Mouse (Mus musculus): ENCODE measurements around the gene Ermn.

Ermn gene

DNA sequence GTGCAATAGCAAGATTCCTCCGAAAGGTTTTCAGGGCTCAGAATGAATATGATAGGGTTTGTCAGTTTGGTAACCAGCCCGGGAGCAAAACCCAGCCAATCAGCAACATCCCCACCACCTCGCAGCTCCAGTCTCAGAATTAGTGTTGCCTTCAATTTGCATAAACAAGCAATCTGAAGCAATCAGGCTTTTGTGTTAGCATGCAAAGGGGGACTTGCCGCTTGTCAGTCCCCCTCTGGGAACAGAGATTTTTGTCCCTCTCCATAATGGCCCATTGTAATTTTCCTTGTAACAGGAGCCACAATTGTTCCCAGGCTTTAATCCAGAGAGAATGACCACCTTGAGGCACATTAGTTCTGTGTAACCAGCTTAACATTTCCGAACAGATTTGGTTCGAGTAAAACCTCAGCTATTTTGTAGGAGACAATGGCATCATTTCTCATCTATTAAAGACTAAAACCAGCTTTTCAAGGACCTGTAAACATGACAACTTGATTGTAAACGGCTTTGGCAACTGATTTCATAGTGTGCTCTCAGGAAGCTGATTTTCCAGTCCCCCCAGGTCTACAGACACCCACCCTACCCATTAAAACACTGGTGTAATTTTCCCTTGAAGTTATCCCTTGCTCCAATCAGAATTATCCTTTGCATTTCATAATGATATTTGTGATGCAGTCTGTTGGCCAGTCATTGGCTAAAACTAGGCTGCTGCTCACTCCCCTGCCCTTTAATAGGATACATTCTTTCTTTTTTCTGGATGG lies at the start of gene Ermn:
Ermn (minus strand) TSS at position 44 of the 761 bp plus-strand sequence.
- DNase-seq (ENCODE audit: low spot score in 2 of 2): no peak

DNA sequence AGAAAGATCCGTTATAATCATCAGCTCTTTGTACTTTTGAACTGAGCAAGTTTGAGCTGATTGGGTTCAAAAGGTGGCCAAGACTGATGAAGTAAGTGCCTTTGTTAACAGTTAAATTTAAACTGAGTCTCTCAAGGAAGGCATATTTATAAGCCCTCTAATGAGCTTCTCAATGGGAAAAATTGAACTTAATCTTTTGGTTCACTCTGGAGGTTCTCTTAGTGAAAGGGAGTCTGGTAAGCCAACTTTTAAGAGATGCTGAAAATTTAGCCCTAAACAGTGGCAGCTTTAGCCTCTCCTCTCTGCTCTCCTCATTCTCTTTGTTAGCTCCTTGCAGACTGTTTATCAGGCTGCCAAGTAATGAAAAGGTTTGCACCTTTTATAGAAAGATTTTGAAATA lies 42.2 kb upstream of the Ermn start:
- DNase-seq (ENCODE audit: low spot score in 2 of 2): no peak

DNA sequence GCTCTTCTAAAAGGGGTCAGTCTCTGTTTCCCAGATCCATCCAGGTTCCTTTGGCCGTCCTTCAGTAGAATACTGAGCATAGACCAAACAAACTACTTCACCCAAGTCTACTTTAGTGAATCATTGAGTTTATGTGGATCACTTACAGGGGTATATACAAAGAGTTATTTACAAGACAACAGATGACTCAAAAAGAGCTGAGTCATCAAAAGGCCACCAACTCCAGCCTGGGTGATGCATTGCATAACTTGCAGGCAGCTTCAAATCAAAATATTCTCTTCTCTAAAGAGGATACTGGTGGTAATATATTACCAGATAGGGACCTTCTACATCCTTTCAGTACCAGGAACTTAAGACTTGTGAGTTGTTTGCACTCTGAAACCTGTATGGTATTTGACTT lies 33.8 kb upstream of the Ermn start:
- no peak for DNase-seq (ENCODE audit: low spot score in 2 of 2)

DNA sequence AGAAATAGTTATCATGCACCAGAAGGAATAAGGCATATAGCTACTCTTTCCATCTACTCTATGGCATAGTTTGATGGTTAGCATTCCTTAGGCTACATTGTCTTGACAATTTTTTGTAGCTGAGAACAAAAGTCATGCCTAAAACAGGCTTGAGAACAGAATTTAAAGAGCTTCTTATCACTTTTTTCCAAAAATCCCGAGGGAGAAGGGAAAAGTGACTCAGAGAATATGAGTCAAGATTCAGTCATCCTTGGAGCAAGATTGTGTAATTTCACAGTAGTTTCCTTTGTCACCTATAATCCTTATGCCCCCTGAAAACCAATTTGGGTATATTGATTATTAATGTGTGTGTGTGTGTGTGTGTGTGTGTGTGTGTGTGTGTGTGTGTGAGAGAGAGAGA lies 27.2 kb upstream of the Ermn start:
- no peak for DNase-seq (ENCODE audit: low spot score in 2 of 2)

DNA sequence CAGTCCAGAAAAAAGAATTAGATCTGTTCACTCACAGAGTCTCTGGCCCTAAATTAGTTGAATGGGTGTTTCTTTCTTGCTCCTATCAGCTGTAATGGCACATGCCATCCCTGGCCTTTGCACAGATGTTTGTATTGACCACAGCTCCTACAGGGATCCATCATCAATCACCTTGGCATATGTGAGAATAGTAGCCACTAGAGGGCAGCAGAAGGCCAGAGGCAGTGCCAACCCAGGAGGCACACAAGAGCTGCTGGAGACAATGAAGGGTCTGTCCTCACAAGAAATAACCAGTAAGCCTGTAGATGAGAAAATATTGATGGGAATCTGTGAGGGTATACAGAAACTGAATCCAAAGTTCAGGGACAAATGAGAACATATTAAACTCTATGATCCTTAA lies 2.7 kb upstream of the Ermn start:
- DNase-seq (ENCODE audit: low spot score in 2 of 2): peak; percentile 71

DNA sequence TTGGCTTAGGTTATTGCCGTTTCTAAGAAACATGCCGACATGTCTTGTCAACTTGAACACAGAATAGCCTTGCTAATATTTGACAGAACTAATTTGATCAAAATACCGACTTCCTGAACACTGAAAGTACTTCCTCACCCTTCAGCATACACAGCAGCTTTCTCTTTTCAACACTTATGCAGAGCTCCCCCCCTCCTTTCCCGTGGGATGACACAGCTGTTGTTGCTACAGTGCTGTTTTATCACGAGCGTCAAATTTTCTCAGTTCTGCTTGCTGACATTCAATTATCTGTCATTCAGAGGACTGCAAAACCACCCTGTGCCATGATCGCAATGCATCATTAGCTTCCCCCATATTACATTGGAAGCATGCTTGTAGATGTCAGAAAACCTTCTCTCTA lies 10.8 kb downstream of the Ermn start:
- peak; percentile 52 to 59 for DNase-seq (ENCODE audit: low spot score in 2 of 2)

DNA sequence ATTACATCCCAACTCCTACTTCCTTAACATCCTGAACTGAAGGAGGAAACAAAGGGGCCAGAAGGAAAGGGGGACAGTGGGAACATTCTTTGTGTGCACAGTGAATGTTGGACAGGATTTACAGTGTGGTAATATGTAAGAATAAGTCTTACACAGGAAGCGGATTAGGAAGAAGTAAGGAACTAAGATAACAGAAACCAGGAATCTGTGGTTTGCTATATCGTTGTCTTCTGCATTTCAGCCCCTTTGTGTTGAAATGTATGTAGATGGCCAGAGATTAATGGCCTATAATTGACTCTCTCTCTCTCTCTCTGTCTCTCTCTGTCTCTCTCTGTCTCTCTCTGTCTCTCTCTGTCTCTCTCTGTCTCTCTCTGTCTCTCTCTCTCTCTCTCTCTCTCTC lies 15.7 kb downstream of the Ermn start:
- no peak for DNase-seq (ENCODE audit: low spot score in 2 of 2)

DNA sequence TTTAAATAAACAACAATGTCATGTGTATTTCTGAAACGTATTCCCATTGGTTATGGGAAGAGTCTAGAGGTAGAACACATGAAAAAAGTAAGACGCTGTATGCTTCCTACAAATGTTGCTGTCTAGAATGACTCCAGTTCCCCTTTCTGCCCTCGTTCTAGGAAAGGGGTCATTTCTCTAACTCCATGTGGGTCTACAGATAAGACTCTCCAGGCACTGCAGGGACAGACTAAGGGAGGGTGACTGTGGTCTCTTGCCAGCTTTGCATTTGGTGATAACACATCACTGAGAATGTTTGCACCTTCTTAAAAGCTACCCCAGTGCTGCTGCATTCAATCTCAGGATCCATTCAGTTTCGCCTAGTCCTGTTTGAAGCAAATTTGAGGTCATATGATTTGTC lies 17.0 kb downstream of the Ermn start:
- DNase-seq (ENCODE audit: low spot score in 2 of 2): no peak

DNA sequence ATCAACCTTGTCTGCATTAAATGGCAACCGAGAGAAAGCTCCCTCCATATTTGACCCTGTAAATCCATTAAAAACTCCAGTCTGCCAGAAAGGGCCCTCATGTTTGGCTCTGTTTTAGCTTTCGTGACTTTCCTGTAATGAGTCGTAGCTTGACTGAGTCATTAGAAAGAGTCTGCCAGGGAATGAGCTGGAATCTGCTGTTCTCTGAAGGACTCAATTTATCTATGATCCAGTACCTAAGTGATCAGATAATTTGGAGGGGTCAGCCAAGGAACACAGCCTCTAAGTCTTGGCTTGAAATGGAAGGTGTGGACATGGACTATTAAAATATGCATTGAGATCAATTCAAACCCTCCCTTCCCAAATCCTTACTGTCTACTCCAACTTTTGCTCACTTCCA lies 21.2 kb downstream of the Ermn start:
- DNase-seq (ENCODE audit: low spot score in 2 of 2): no peak

DNA sequence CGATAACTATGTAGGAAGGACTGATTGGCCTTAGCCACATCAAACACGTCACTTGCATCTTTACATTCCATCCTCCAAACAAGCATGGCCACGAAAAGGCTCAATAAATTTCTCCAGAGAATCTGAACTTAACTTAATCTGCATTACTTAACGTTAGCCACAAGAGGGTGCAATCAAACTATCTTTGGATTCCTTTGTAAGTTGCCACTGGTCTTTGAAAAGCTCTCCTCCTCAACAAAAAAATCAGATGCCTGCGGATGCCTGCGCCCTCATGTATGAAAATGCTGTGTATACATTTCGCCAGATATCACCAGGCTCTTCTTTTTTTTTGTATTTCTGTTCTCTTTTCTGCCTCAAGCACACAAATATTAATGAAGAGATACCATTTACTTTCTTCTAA lies 23.3 kb downstream of the Ermn start:
- peak in 1 of 2 experiments; percentile 15 for DNase-seq (ENCODE audit: low spot score in 2 of 2)

DNA sequence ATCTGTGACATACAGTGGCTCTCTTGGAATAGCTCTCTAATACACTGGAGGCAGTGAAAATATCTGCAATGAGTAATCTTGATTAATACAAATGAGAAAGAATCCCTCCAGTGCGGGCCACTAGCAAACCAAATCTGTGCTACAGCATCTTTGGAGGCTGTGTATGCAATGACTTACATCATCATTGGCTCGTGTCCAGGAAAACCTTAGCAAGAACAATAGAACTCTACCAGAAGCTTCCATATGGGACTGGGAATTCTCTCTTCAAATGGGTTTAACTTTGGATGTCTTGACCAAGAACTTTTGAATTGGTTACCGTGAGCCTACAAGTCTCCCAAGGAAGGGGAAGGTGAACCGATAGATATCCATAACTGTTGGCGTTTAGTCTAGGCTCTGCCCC lies 25.9 kb downstream of the Ermn start:
- no peak for DNase-seq (ENCODE audit: low spot score in 2 of 2)

DNA sequence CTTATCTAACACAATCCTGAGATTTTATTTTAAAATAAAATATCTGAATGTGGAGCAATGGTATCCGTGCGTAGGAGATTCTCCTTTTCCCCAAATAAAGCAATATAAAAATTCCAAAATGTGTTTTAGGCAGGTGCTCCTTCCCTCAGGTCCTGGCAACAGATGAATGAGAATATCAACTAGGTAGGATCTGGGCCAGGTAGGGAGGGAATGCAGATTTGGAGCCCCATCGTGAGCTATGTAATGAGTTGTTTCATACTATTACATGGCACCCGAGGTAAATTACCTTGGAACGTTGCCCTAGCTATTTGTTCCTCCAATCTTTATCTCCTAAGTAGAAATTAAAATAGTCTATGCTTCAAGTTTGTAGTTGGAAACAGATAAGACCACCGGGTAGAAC lies 29.1 kb downstream of the Ermn start:
- no peak for DNase-seq (ENCODE audit: low spot score in 2 of 2)

DNA sequence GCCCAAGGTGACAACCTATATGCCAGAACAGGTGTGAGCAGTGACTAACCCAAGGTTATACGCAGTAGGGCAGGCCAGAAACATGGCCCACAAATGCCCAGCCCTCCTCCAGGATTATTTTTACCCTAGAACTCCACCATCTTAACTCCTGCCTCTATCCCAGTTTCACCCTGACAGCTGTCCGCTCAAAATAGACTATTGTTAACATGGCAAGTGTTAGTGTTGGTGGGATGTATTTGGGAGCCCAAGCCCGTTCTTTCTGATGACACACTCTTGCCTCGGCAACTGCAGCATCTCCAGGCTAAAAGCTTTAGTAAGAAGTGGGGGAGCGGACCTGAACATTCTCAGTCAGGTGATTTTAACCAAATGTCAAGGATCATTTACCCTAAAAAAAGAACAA lies 45.6 kb downstream of the Ermn start:
- no peak for DNase-seq (ENCODE audit: low spot score in 2 of 2)

DNA sequence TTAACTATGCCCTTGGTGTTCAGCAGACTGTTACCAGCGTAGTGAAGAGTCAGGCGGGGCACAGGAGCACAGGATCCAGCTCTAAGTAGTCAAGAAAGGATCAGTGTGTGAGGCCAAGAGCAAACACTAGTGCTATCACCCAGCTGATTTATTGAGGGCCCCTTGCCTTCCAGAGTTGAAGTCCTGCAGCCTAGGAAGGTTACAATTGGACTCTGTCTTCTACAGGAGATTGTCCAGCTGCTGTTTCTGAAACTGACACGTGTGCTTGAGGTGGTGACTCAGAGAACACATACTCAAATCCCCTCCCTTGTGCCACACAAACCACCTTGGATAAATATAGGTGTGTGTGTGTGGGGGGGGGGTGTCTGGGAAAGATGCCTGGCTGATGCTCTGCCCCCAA lies 51.2 kb downstream of the Ermn start:
- no peak for DNase-seq (ENCODE audit: low spot score in 2 of 2)

DNA sequence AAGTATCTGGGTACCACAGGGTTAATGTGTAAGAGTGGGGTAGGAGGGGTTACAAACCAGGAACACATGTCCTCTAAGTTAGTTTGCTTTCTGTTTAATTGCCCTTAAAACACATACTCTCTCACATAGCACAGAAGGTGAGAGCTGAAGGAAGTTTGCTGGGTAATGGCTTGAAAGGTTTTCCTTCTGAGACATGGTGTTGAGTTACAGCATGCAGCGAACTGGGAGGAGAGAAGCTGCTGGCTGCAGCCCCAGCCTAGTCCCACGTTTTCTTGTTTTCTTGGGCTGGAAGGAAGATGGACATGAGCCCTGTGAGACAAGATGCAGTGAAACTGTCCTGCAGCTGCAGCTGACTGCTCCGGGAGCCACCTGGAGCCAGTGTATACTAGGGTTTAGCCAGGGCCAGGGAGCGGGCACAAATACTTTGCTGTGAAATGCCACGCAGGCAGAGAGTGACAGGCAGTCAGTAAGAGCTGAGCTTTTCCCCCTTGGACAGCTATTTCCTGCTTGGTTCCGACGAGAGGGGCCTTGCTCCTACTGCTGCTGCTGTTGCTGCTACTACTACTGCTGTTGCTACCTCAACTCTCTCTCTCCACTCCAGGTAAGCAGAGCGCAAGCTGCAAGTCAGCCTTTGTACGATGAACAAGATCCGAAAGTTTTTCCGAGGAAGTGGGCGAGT lies 54.8 kb downstream of the Ermn start, which contains the start of gene Galnt5:
Galnt5 (plus strand) TSS at position 133 of the 679 bp plus-strand sequence.
- no peak for DNase-seq (ENCODE audit: low spot score in 2 of 2)
